Mouse (Mus musculus) left cerebral cortex, adult 6 months (tissue): ENCODE data around the gene Pi4ka. TPM values are rescaled to one million over a fixed set of nuclear protein-coding genes. Genes with fewer than 3 reads are reported as not detected.

ENCODE experiments used
- long read RNA-seq, 2 experiments: library from polyadenylated mRNA; unstranded; transcript quantifications; one replicate each; pipeline ENCODE4 v2.0.0; 2019 to 2020
- polyA plus RNA-seq: library from polyadenylated mRNA; unstranded; fragments of <200 nt; fragmentation: Nextera tagmentation; gene quantifications from 2 replicates; pipeline ENCODE4 v1.2.3, GENCODE M21; 2021

Pi4ka gene
- 75.4 and 78.1 TPM in 2 replicates for polyA plus RNA-seq
- long read RNA-seq, experiment 1, full-length matches to known transcripts: 6 of 187 reads
- long read RNA-seq, experiment 1, partial matches to known transcripts: 151 of 187 reads
- long read RNA-seq, experiment 1, other reads (novel, unspliced or antisense): 30 of 187 reads
- long read RNA-seq, experiment 2, partial matches to known transcripts: 57 of 74 reads
- long read RNA-seq, experiment 2, other reads (novel, unspliced or antisense): 8 of 74 reads

GRCm38 (mm10) chr16:17405736-17406443, at the start of gene Pi4ka, which contains the start of gene Snap29:
Gene Pi4ka, minus strand, starts transcription at chr16:17406314.
Gene Snap29, plus strand, starts transcription at chr16:17405986.

GRCm38 (mm10) chr16:17451541-17452372, 45.6 kb upstream of the Pi4ka start, which contains the start of gene Crkl:
Gene Crkl, plus strand, starts transcription at chr16:17451987.

GRCm38 (mm10) chr16:17331116-17331515, 75.0 kb downstream of the Pi4ka start, which contains the start of gene Serpind1:
Gene Serpind1, plus strand, starts transcription at chr16:17331371.

GRCm38 (mm10) chr16:17275721-17276120, 130.4 kb downstream of the Pi4ka start, which contains the start of gene Tmem191c:
Gene Tmem191c, plus strand, starts transcription at chr16:17276077.

GRCm38 (mm10) chr16:17232794-17233701, 173.1 kb downstream of the Pi4ka start, which contains the start of gene Hic2:
Gene Hic2, plus strand, starts transcription at chr16:17233572.

Other genes starting within 250 kb of the Pi4ka start
- 103 and 106 TPM in 2 replicates for gene Ube2l3, start 203.7 kb downstream of the Pi4ka start, polyA plus RNA-seq
- 0.22 and 0.34 TPM in 2 replicates for gene Rimbp3, start 197.7 kb downstream of the Pi4ka start, polyA plus RNA-seq
- 0.55 and 0.72 TPM in 2 replicates for gene Hic2, start 172.7 kb downstream of the Pi4ka start, polyA plus RNA-seq
- 148 and 162 TPM in 2 replicates for gene Tmem191c, start 130.2 kb downstream of the Pi4ka start, polyA plus RNA-seq
- 4.2 and 4.4 TPM in 2 replicates for gene Serpind1, start 74.9 kb downstream of the Pi4ka start, polyA plus RNA-seq
- gene Snap29, start 328 bp downstream of the Pi4ka start, polyA plus RNA-seq: 6.3 and 7.3 TPM in 2 replicates
- 19.6 and 24.1 TPM in 2 replicates for gene Crkl, start 45.7 kb upstream of the Pi4ka start, polyA plus RNA-seq
- 27.3 and 28.4 TPM in 2 replicates for gene Aifm3, start 83.3 kb upstream of the Pi4ka start, polyA plus RNA-seq
- gene Lztr1, start 102.4 kb upstream of the Pi4ka start, polyA plus RNA-seq: 92.7 and 137 TPM in 2 replicates
- 58.8 and 69.2 TPM in 2 replicates for gene Thap7, start 124.8 kb upstream of the Pi4ka start, polyA plus RNA-seq
- gene Lrrc74b, start 154.9 kb upstream of the Pi4ka start, polyA plus RNA-seq: 0.68 and 1.0 TPM in 2 replicates
- gene P2rx6, start 155.6 kb upstream of the Pi4ka start, polyA plus RNA-seq: 1.1 and 1.3 TPM in 2 replicates
- 61.6 and 101 TPM in 2 replicates for gene Slc7a4, start 176.9 kb upstream of the Pi4ka start, polyA plus RNA-seq
- 9.7 and 13.4 TPM in 2 replicates for gene Smpd4, start 213.0 kb upstream of the Pi4ka start, polyA plus RNA-seq
- gene Ccdc74a, start 240.2 kb upstream of the Pi4ka start, polyA plus RNA-seq: 9.0 and 30.9 TPM in 2 replicates